Mouse (Mus musculus): ENCODE measurements around the gene Fosb. TPM values are rescaled to one million over a fixed set of nuclear protein-coding genes. Genes with fewer than 3 reads are reported as not detected.

The Fosb gene
- 0.08 and 0.14 TPM in 2 replicates for polyA plus RNA-seq (2015; fragmentation: Nextera tagmentation; extraction: Ambion mirVana)

DNA sequence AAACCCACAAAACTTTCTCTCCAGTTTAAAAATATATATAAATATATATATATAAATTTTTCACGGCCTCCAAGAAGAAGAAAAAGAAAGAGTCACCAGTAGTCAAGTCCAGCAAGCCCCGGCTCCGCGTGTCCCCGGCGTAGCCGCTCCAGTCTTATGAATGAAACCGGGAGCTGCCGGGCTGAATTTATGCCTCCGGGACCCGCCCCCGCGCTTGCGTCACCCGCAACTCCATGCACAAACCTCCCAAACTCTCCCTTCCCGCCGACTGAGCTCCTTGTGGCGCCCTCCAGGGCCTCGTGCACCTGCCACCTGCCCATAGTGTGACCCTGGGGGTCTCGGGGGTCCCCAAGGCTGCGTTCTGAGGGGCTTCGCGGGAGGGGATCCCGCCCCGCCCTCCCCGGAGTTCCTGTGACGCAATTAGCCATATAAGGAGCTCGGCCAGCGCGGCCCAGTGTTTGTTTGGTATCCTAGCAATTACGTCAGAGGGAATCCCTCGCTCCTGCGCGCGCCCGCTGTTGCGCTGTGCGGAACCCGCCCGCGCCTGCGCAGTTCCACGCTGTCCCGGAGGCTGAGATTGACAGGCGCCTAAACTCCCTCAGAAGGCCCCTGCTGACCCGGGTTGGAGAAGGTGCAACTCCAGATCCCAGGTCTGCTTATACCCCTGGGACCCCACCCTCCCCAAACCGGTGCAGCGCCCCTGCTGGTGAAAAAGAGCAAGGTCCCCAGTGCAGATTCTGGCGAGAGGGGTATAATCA lies at the start of gene Fosb:
TSS of gene Fosb (minus strand) at position 168 of the 758 bp plus-strand sequence.
- Histone ChIP-seq H3K27ac (replicated peaks) (0 out of 2 replicates have a peak within 1 kb of the TSS, but pooled peaks have one; percentile 32), H3K9me3 (no peaks in the 10 kb centered on the region), H3K27me3 (peaks cover 43% of the 10 kb centered on the region), H3K4me3 (peak within 1 kb of the TSS; percentile 57), H3K9ac (peak within 1 kb of the TSS; percentile 61), H3K4me2 (peak within 1 kb of the TSS; percentile 100), H3K36me3 (no peaks in the 10 kb centered on the region), H3K4me1 (replicated peaks) (peaks cover 33% of the 10 kb centered on the region)
- WGBS, result under 1% methylated on average over 48 of the region's 49 CpGs
- ATAC-seq (ENCODE audit: low FRiP score, low read depth), result peak; percentile 87

DNA sequence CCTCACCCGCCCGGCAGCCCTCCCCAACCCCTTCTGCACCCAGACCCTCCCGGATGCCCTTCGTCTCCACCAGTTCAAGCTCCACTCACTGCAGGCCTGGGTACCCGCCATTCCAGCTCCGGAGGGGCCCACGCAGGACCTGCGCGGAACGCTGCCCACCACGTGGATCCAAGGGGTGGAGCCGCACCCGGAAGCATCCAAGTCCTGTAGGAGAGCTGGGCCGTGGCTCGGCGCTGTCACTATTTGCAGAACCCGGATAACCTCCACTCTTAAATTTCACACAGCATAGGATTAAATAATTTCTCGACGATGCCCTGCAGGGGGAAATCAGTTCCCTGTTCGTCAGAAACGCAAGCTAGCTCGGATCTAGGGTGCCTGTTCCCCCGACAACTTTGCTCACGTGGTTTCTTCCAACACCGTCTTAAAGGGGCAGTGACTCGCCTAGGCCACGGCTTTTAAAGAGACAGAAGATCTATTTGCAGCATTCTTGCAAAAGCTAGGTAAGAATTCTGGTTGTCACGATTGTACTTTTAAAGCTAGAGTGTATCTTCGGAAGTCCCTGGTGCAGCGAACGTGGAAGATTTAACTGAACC lies 49.5 kb upstream of the Fosb start, which contains the start of the genes Cd3eap and Ppp1r13l:
TSS of gene Cd3eap (minus strand) at position 185 of the 593 bp plus-strand sequence.
TSS of gene Ppp1r13l (plus strand) at position 451 of the 593 bp plus-strand sequence.
- H3K27me3 ChIP-seq, result peaks cover 15% of the 10 kb centered on the region

DNA sequence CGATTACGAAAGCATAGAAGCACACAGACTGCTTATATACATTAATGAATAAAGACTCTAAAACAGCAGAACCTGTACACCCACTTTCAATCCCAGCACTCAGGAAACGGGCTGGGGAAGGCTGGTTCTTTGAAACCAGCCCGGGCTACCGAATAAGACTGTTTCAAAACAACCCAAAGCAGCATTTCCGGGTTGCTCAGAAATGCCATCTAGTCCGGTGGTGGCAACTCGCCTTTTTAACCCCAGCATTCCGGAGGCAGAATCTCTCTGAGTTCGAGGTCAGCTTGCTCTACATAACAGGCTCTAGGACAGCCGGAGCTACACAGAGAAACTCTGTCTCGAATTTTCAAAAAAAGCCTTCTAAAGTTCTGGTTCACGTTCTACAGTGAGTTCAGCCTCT lies 48.8 kb upstream of the Fosb start:
- ATAC-seq (ENCODE audit: low FRiP score, low read depth), result no peak
- Histone ChIP-seq H3K4me1 (replicated peaks) (peaks cover 34% of the 10 kb centered on the region), H3K9me3 (no peaks in the 10 kb centered on the region), H3K36me3 (peaks cover 29% of the 10 kb centered on the region), H3K4me2 (peak overlapping the region; percentile 96), H3K27me3 (peaks cover 15% of the 10 kb centered on the region), H3K4me3 (peak overlapping the region; percentile 82), H3K9ac (peak overlapping the region; percentile 68), H3K27ac (replicated peaks) (no peak overlapping the region)
- 25% methylated on average over 13 of the region's 13 CpGs for WGBS

More for the DNA sequence above, 49.5 kb upstream of the Fosb start, which contains the start of the genes Cd3eap and Ppp1r13l:
- Histone ChIP-seq H3K9ac (peak within 1 kb of the TSS; percentile 68), H3K36me3 (peaks cover 25% of the 10 kb centered on the region), H3K4me2 (peak within 1 kb of the TSS; percentile 96), H3K9me3 (no peaks in the 10 kb centered on the region), H3K4me1 (replicated peaks) (peaks cover 34% of the 10 kb centered on the region), H3K27ac (replicated peaks) (peak within 1 kb of the TSS; percentile 46), H3K4me3 (peak within 1 kb of the TSS; percentile 82)
- 0% methylated on average over 31 of the region's 31 CpGs for WGBS
- ATAC-seq (ENCODE audit: low FRiP score, low read depth), result peak; percentile 87

DNA sequence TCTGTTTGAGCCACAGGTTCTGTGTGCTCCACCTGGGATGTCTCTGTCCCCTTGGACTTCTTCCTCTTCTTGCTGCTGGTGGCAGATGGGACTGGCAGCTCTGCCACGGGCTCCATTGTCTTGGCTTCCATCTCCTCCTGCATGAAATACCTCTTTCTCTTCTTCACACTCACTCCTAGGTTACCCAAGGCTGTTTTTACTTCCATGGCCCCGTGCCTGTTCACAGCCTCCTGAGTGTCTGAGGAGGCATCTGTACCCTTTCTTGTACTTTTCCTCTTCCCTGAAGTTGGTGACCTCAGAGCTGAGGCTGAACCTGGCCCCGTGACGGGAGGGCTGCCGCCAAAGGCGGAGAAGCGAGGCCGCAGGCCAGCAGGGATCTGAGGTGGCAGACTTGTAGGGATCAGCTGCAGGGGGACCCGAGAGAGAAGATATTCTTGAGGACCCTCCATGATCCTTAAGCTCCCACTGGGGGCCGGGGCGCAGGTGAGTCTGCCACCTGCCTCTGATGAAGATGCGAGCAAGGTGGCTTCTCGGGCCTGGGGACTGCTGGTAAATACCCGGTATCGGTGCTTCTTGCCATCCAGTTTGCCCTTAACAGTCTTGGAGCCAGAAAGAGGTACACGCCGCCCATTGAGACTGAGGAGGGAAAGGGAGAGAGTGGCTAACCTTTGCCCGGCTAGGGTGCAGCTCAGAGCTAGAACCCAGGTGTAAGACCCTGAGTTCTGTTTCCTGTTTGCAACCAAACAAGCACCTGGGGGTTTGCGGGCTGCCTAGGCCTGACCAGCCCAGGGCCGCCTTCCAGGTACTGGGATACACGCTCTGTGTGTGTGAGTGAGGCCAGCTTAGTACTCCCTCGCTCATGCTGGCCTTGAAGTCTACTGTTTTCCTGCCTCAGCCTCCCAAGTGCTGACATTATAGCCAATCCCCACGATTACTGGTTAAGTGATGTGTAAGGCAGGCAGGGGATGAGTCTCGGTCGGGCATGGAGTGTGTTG lies 47.8 kb upstream of the Fosb start:
- H3K27me3 ChIP-seq, result peaks cover 11% of the 10 kb centered on the region
- peak overlapping the region; percentile 82; the same call in 1 of the 2 replicates for H3K4me3 ChIP-seq
- no peak overlapping the region for H3K9ac ChIP-seq
- H3K9me3 ChIP-seq, result no peaks in the 10 kb centered on the region
- no peak for ATAC-seq (ENCODE audit: low FRiP score, low read depth)
- WGBS, result 91% methylated on average over 25 of the region's 25 CpGs
- H3K4me1 ChIP-seq (replicated peaks), result peaks cover 34% of the 10 kb centered on the region
- peak overlapping the region; percentile 96 for H3K4me2 ChIP-seq
- H3K36me3 ChIP-seq, result peaks cover 31% of the 10 kb centered on the region
- no peak overlapping the region for H3K27ac ChIP-seq (replicated peaks)

DNA sequence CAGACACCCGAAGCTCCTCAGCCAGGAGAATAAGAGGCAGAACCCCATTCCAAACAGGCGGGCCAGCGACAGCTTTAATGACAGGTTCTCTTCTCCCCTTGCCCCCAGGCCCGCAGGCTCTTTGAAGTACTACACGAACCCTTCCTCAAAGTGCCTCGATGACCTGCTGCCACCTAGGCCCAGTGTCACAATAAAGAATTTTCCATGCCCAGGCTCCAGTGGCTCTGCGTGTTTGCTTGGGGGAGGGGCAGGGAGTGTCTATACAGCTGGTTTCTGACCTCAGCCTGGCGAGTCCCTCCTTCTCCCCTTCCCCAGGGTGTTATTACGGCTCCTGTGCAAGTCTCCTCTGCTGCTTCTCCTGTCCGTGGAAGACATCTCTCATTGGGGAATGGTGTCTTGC lies 46.5 kb upstream of the Fosb start:
- Histone ChIP-seq H3K4me3 (no peak overlapping the region), H3K27me3 (peaks cover 3% of the 10 kb centered on the region; the same call in 1 of the 2 replicates), H3K4me1 (replicated peaks) (peaks cover 22% of the 10 kb centered on the region), H3K9ac (no peak overlapping the region), H3K4me2 (no peak overlapping the region), H3K36me3 (peaks cover 44% of the 10 kb centered on the region), H3K27ac (replicated peaks) (no peak overlapping the region), H3K9me3 (no peaks in the 10 kb centered on the region)
- no peak for ATAC-seq (ENCODE audit: low FRiP score, low read depth)
- WGBS, result 72% methylated on average over 10 of the region's 10 CpGs

DNA sequence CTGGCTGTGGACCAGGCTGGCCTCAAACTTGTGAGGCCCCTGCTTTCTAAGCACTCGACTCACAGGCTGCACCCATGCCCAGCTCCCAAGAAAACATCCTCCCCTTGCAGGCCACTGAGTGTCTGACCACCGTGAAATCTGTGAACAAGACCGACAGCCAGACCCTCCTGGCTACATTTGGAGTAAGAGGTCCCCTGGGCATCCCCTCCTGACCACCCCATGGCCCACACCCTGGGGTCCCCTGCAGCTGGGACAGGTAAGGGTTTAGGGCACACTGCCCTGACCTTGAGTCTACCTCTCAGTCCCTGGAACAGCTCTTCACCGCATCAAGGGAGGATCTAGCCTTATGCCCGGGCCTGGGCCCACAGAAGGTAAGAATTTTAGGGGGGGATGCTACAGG lies 45.1 kb upstream of the Fosb start:
- H3K4me1 ChIP-seq (replicated peaks), result peaks cover 10% of the 10 kb centered on the region
- 93% methylated on average over 5 of the region's 5 CpGs for whole genome bisulfite sequencing
- peaks cover 49% of the 10 kb centered on the region for H3K36me3 ChIP-seq
- no peaks in the 10 kb centered on the region for H3K27me3 ChIP-seq
- no peak overlapping the region for H3K9ac ChIP-seq
- no peak for ATAC-seq (ENCODE audit: low FRiP score, low read depth)
- no peak overlapping the region for H3K4me2 ChIP-seq
- H3K27ac ChIP-seq (replicated peaks), result no peak overlapping the region
- H3K4me3 ChIP-seq, result no peak overlapping the region
- no peaks in the 10 kb centered on the region for H3K9me3 ChIP-seq

DNA sequence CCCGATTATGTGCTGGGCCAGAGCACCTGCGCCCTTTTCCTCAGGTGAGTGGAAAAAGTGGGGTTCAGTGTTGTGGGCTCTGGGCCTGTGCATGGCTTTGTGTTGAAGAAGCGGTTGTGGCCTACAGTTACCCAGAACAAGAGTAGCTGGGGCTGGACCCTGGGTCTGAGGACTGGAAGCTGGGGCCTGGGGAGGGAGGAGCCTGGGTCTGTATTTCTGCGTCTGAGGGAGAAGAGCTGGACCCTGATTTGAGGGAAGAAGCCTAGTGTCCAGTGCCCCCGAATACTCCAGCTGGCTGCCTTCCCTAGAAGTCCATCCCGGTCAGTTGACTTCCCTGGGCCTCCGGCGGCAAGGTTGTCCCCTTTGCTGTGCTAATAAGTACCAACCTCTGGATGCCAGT lies 40.4 kb upstream of the Fosb start:
- H3K4me2 ChIP-seq, result no peak overlapping the region
- H3K36me3 ChIP-seq, result peaks cover 45% of the 10 kb centered on the region
- 96% methylated on average over 8 of the region's 8 CpGs for WGBS

DNA sequence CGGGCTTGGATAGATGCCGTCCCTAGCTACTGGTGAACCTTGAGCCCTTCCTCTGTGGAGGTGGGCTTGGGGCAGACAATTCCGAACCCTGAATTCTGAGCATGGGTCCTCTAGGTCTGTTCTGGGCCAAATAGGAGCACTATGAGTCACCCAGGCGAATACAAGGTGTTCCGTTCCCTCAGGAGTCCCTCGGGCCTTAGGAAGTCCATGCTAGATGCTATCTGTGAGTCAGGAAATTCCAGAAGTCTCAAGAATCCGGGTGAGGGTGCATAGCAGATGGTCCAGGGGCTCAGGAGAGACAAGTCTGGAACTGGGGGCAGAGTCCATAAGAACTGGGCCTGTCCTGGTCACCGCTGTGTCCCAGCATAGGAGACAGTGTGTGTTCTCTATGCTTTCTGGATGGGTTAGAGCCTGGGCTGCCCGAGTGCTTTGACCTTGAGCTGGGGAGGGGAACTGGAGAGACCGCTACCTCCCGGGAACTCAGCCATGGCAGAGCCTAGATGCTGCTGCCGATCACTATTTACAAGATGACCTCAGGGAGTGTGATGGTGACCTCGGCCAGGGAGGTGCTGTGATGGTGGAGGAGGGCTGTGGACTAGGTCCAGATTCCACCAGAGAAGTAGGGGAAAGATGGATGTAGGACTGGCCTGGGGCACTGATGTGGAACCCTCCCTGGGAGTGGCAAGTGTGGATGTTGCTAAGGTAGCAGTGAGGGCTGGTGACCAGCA lies 39.5 kb upstream of the Fosb start:
- Histone ChIP-seq H3K9me3 (no peaks in the 10 kb centered on the region), H3K9ac (no peak overlapping the region), H3K4me1 (replicated peaks) (peaks cover 18% of the 10 kb centered on the region), H3K4me3 (no peak overlapping the region), H3K27ac (replicated peaks) (no peak overlapping the region), H3K4me2 (no peak overlapping the region), H3K36me3 (peaks cover 37% of the 10 kb centered on the region), H3K27me3 (no peaks in the 10 kb centered on the region)
- ATAC-seq (ENCODE audit: low FRiP score, low read depth), result no peak
- WGBS, result 91% methylated on average over 13 of the region's 13 CpGs

More for the DNA sequence above, 40.4 kb upstream of the Fosb start:
- no peaks in the 10 kb centered on the region for H3K27me3 ChIP-seq
- H3K27ac ChIP-seq (replicated peaks), result no peak overlapping the region
- H3K4me3 ChIP-seq, result no peak overlapping the region
- ATAC-seq (ENCODE audit: low FRiP score, low read depth), result no peak
- peaks cover 13% of the 10 kb centered on the region for H3K4me1 ChIP-seq (replicated peaks)
- H3K9ac ChIP-seq, result no peak overlapping the region
- H3K9me3 ChIP-seq, result no peaks in the 10 kb centered on the region

DNA sequence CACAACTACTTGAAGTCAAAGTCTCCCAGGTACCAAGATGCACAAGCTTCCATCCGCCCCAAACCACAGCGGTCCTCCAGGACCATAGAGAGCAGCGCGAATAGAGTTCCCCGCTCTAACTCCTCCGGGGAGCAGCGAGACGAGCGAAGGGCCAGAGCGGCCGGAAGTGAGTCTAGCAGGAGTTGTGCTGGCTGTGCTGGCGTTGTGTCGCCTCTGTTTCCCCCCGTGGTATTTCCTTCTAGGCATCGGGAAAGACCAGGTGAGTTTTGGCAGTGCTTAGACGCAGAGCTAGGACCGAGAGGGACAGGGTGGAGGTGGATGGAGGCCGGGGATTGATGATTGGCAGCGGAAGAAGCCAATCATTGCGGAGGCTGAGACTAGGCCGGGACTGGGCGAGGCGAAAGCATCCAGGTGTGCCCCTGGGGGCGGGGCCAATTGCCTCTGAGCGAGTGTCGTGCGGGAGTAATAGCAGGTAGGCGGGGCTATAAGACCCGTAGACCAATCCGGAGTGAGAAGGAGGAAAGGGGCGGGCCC lies 35.2 kb upstream of the Fosb start:
- Histone ChIP-seq H3K4me2 (peak overlapping the region; percentile 89), H3K4me3 (peak overlapping the region; percentile 82), H3K27me3 (0 out of 2 replicates have a peak, but pooled peaks cover 14% of the 10 kb centered on the region), H3K9me3 (no peaks in the 10 kb centered on the region), H3K4me1 (replicated peaks) (peaks cover 49% of the 10 kb centered on the region), H3K9ac (peak overlapping the region; percentile 77), H3K36me3 (peaks cover 13% of the 10 kb centered on the region; the same call in 1 of the 2 replicates), H3K27ac (replicated peaks) (peak overlapping the region; percentile 89)
- ATAC-seq (ENCODE audit: low FRiP score, low read depth), result peak; percentile 96
- WGBS, result 1% methylated on average over 31 of the region's 31 CpGs

DNA sequence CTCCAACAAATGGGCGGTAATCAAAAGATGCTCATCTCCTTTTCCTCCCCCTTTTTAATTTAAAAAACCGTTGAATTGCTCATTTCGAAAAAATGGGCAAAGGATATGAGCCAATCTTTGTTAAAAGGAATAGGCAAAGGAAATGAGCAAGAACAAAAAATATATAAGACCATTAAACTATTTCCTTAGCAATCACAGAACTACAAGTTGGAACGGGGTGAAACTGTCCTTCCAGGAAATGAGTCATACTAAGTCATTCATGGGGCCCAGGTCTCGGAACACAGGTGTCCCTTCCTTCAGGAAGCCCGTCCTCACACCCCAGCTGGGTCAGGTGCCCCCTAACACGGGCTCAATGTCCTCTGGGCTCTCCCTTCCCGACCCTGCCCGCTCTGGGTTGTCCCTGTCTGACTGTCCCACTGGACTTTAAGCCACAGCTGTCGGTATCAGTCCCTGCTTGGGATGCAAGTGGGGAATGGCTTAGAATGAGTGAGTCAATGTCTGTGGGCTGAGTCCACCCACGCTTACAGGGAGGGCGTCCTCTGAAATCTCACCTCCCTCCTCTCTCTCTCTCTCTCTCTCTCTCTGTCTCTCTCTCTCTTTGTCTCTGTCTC lies 34.5 kb upstream of the Fosb start, which contains the start of gene Ercc1:
TSS of gene Ercc1 (plus strand) at position 542 of the 611 bp plus-strand sequence.
- H3K36me3 ChIP-seq, result peaks cover 11% of the 10 kb centered on the region; the same call in 1 of the 2 replicates
- 25% methylated on average over 12 of the region's 12 CpGs for WGBS
- peak within 1 kb of the TSS; percentile 89 for H3K4me2 ChIP-seq
- ATAC-seq (ENCODE audit: low FRiP score, low read depth), result peak; percentile 10; the same call in 1 of the 2 replicates
- 0 out of 2 replicates have a peak, but pooled peaks cover 14% of the 10 kb centered on the region for H3K27me3 ChIP-seq
- no peaks in the 10 kb centered on the region for H3K9me3 ChIP-seq
- H3K9ac ChIP-seq, result peak within 1 kb of the TSS; percentile 77
- peak within 1 kb of the TSS; percentile 82 for H3K4me3 ChIP-seq
- H3K4me1 ChIP-seq (replicated peaks), result peaks cover 49% of the 10 kb centered on the region
- H3K27ac ChIP-seq (replicated peaks), result peak within 1 kb of the TSS; percentile 89
